Mouse (Mus musculus) limb, embryonic 13.5 days (tissue): ENCODE results near the gene Tmem143. TPM values are rescaled to one million over a fixed set of nuclear protein-coding genes. Genes with fewer than 3 reads are reported as not detected.
"Not testable (repeated sequence)": the region's sequence is repeated elsewhere in the genome, so short reads cannot be mapped to it uniquely, and the experiment has no call there.

Source experiments
- ATAC-seq: fragments of 200-750 bp; cut with Nextera tagmentation; 2 replicates; pipeline ENCODE4 v1.8.0; 2017; ENCODE audit warnings: low read depth, moderate number of reproducible peaks, moderate TSS enrichment; ENCODE audit not compliant: low FRiP score
- H3K27ac ChIP-seq: fragments of 300-500 bp; sonication (generic); 2 replicates; pipeline ENCODE4 v1.5.1; 2015; ENCODE audit warnings: inconsistent platforms, mild to moderate bottlenecking, moderate library complexity
- H3K27me3 ChIP-seq: fragments of 300-500 bp; sonication (generic); 2 replicates; pipeline ENCODE4 v1.6.1; 2015; ENCODE audit warnings: mild to moderate bottlenecking, inconsistent platforms
- H3K36me3 ChIP-seq: fragments of 300-500 bp; sonication (generic); 2 replicates; pipeline ENCODE4 v1.6.1; 2015; ENCODE audit warnings: inconsistent platforms, mild to moderate bottlenecking, moderate library complexity
- H3K4me1 ChIP-seq: fragments of 300-500 bp; sonication (generic); 2 replicates; pipeline ENCODE4 v1.6.1; 2015; ENCODE audit warnings: inconsistent platforms
- H3K4me2 ChIP-seq: fragments of 300-500 bp; sonication (generic); replicated peaks from 2 replicates; pipeline ENCODE4 v1.6.1; 2015; ENCODE audit warnings: inconsistent platforms, mild to moderate bottlenecking, moderate library complexity
- H3K4me3 ChIP-seq: fragments of 300-500 bp; sonication (generic); 2 replicates; pipeline ENCODE4 v1.5.1; 2015; ENCODE audit warnings: moderate library complexity, mild to moderate bottlenecking, inconsistent platforms
- H3K9ac ChIP-seq: fragments of 300-500 bp; sonication (generic); 2 replicates; pipeline ENCODE4 v1.6.1; 2015; ENCODE audit warnings: mild to moderate bottlenecking, inconsistent platforms
- H3K9me3 ChIP-seq: fragments of 300-500 bp; sonication (generic); 2 replicates; pipeline ENCODE4 v1.6.1; 2016; ENCODE audit warnings: inconsistent platforms
- WGBS: fragments of 180-500 bp; shearing (Covaris S2); methylation state at CpG from one replicate; pipeline ENCODE4 v1.1.7; 2015; 5-methylcytosine and 5-hydroxymethylcytosine counted together
- polyA plus RNA-seq: library from polyadenylated mRNA; unstranded; fragments of >200 nt; fragmentation: Nextera tagmentation; extraction: Ambion mirVana; gene quantifications from 2 replicates; pipeline ENCODE4 v1.2.1, GENCODE M21; 2015

Gene Tmem143
- polyA plus RNA-seq, 1 experiment from 2014 or later, result 4.9 TPM

DNA sequence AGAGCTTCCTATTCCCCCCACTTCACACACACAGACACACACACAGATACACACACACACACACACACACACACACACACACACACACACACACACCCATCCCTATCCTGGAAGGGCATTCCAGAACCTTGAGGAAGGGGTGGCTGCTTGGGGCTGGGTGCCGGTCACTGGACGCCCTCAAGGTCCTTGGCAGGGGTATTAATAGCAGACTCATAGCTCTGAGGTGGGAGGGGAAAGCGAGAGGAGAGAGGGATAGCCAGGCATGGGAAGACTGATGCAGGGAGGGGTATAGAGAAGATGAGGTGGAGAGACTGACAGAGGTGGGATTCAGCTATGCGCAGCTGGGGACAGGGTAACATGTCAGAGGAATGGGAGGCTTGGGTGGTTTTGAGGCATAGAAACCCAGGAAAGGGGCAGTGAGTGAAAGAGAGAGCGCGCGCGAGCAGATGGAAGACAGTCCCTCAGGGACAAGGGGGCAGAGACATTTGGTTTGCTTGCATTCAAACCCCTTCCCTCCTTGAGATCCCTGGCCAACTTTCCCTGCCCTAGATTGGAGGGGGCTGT, 27.6 kb upstream of the Tmem143 start:
- Histone ChIP-seq H3K4me2 (peak overlapping the region; percentile 68), H3K36me3 (peaks cover 2% of the 10 kb centered on the region), H3K4me3 (peak overlapping the region; percentile 38), H3K9me3 (no peaks in the 10 kb centered on the region), H3K27ac (no peak overlapping the region), H3K9ac (peak overlapping the region; percentile 68), H3K27me3 (peaks cover 56% of the 10 kb centered on the region), H3K4me1 (peaks cover 43% of the 10 kb centered on the region)
- ATAC-seq, result no peak
- 10% methylated on average over 8 of the region's 8 CpGs for WGBS

- no peak overlapping the region for H3K27ac ChIP-seq
- H3K9ac ChIP-seq, result peak overlapping the region; percentile 68
- H3K36me3 ChIP-seq, result peaks cover 8% of the 10 kb centered on the region
- WGBS, result 4% methylated on average over 11 of the region's 14 CpGs
- H3K27me3 ChIP-seq, result peaks cover 56% of the 10 kb centered on the region
- peak overlapping the region; percentile 38 for H3K4me3 ChIP-seq
- no peak for ATAC-seq
- H3K4me1 ChIP-seq, result peaks cover 49% of the 10 kb centered on the region
- H3K9me3 ChIP-seq, result no peaks in the 10 kb centered on the region
- peak overlapping the region; percentile 68 for H3K4me2 ChIP-seq
Measured at GRCm38 (mm10) chr7:45869787-45870186, 27.0 kb upstream of the Tmem143 start.

- peak overlapping the region; percentile 38 for H3K4me3 ChIP-seq
- peaks cover 53% of the 10 kb centered on the region for H3K4me1 ChIP-seq
- no peak for ATAC-seq
- H3K9ac ChIP-seq, result peak overlapping the region; percentile 68
- H3K36me3 ChIP-seq, result peaks cover 14% of the 10 kb centered on the region
- WGBS, result 1% methylated on average over 30 of the region's 30 CpGs
- H3K27ac ChIP-seq, result no peak overlapping the region
- H3K4me2 ChIP-seq, result peak overlapping the region; percentile 68
- peaks cover 56% of the 10 kb centered on the region for H3K27me3 ChIP-seq
- H3K9me3 ChIP-seq, result no peaks in the 10 kb centered on the region
Measured at GRCm38 (mm10) chr7:45870282-45871058, 26.3 kb upstream of the Tmem143 start.

GRCm38 (mm10) chr7:45872624-45873023, 24.1 kb upstream of the Tmem143 start, which contains the start of gene Kdelr1:
Kdelr1 (plus strand) TSS chr7:45872772.
- ATAC-seq, result peak; percentile 81
- Histone ChIP-seq H3K36me3 (peaks cover 36% of the 10 kb centered on the region), H3K9ac (peak within 1 kb of the TSS; percentile 98), H3K27me3 (peaks cover 46% of the 10 kb centered on the region), H3K4me3 (peak within 1 kb of the TSS; percentile 87), H3K4me1 (peaks cover 45% of the 10 kb centered on the region), H3K4me2 (peak within 1 kb of the TSS; percentile 88), H3K27ac (peak within 1 kb of the TSS; percentile 94), H3K9me3 (no peaks in the 10 kb centered on the region)
- WGBS, result under 1% methylated on average over 17 of the region's 18 CpGs

- peak overlapping the region; percentile 88 for H3K4me2 ChIP-seq
- peaks cover 42% of the 10 kb centered on the region for H3K36me3 ChIP-seq
- ATAC-seq, result peak; percentile 46
- H3K27ac ChIP-seq, result peak overlapping the region; percentile 94
- peak overlapping the region; percentile 98 for H3K9ac ChIP-seq
- H3K4me1 ChIP-seq, result peaks cover 38% of the 10 kb centered on the region
- peak overlapping the region; percentile 87 for H3K4me3 ChIP-seq
- no peaks in the 10 kb centered on the region for H3K9me3 ChIP-seq
- 2% methylated on average over 28 of the region's 28 CpGs for WGBS
- peaks cover 39% of the 10 kb centered on the region for H3K27me3 ChIP-seq
Measured at GRCm38 (mm10) chr7:45873061-45873947, 23.4 kb upstream of the Tmem143 start.

GRCm38 (mm10) chr7:45876895-45877294, 19.8 kb upstream of the Tmem143 start:
- no peak overlapping the region for H3K27ac ChIP-seq

GRCm38 (mm10) chr7:45878278-45878677, 18.5 kb upstream of the Tmem143 start, which contains the start of gene Grin2d:
Grin2d (minus strand) TSS chr7:45878378.
- H3K27me3 ChIP-seq, H3K9me3 ChIP-seq, ATAC-seq, H3K4me2 ChIP-seq, H3K9ac ChIP-seq, H3K4me3 ChIP-seq, H3K27ac ChIP-seq: not testable (repeated sequence)
- Histone ChIP-seq H3K4me1 (peaks cover 17% of the 10 kb centered on the region), H3K36me3 (peaks cover 91% of the 10 kb centered on the region)
- 96% methylated on average over 1 of the region's 1 CpGs for WGBS

More at GRCm38 (mm10) chr7:45876895-45877294, 19.8 kb upstream of the Tmem143 start:
- ATAC-seq, result no peak
- Histone ChIP-seq H3K4me2 (no peak overlapping the region), H3K36me3 (peaks cover 78% of the 10 kb centered on the region), H3K9ac (no peak overlapping the region), H3K4me1 (peaks cover 17% of the 10 kb centered on the region), H3K27me3 (peaks cover 3% of the 10 kb centered on the region), H3K4me3 (no peak overlapping the region), H3K9me3 (peaks cover 5% of the 10 kb centered on the region; the same call in 1 of the 2 replicates)
- 93% methylated on average over 7 of the region's 7 CpGs for WGBS

- Histone ChIP-seq H3K27me3 (no peaks in the 10 kb centered on the region), H3K4me2 (no peak overlapping the region), H3K4me1 (no peaks in the 10 kb centered on the region), H3K27ac (no peak overlapping the region), H3K36me3 (peaks cover 99% of the 10 kb centered on the region), H3K9me3 (peaks cover 5% of the 10 kb centered on the region; the same call in 1 of the 2 replicates), H3K9ac (no peak overlapping the region), H3K4me3 (no peak overlapping the region)
- WGBS, result 95% methylated on average over 4 of the region's 4 CpGs
- no peak for ATAC-seq
Measured at GRCm38 (mm10) chr7:45880531-45880930, 16.2 kb upstream of the Tmem143 start.

- H3K4me1 ChIP-seq, result no peaks in the 10 kb centered on the region
- no peak overlapping the region for H3K4me3 ChIP-seq
- WGBS, result 92% methylated on average over 2 of the region's 2 CpGs
- H3K36me3 ChIP-seq, result peaks cover 99% of the 10 kb centered on the region
- peaks cover 5% of the 10 kb centered on the region; the same call in 1 of the 2 replicates for H3K9me3 ChIP-seq
- H3K27ac ChIP-seq, result no peak overlapping the region
- H3K27me3 ChIP-seq, result no peaks in the 10 kb centered on the region
- no peak overlapping the region for H3K4me2 ChIP-seq
- H3K9ac ChIP-seq, result no peak overlapping the region
- no peak for ATAC-seq
Measured at GRCm38 (mm10) chr7:45881011-45881410, 15.7 kb upstream of the Tmem143 start.

- Histone ChIP-seq H3K9ac (no peak overlapping the region), H3K27me3 (no peaks in the 10 kb centered on the region), H3K4me2 (no peak overlapping the region), H3K36me3 (peaks cover 38% of the 10 kb centered on the region), H3K27ac (no peak overlapping the region), H3K9me3 (no peaks in the 10 kb centered on the region), H3K4me3 (no peak overlapping the region), H3K4me1 (no peaks in the 10 kb centered on the region)
- ATAC-seq, result no peak
- 59% methylated on average over 3 of the region's 3 CpGs for WGBS
Measured at GRCm38 (mm10) chr7:45887246-45887645, 9.5 kb upstream of the Tmem143 start.

DNA sequence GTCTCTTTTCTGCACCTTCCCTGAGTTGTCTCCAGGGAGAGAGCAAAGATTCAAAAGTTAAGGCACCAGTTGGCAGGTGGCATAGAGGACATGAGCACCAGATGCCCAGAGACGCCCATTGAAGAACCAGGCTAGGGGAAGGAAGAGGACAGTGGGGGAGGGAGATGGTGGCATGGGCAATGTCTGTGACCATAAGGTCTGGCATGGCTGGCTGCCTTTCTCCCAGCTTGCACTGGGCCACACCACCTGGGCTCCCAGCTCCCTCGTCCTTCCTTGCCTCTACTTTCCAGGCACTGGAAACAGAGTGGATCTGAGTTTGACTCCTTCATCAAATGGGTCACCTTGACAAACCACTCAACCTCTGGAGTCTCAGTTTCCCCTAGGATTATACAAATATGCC, 4.1 kb upstream of the Tmem143 start:
- H3K9ac ChIP-seq, result no peak overlapping the region
- no peaks in the 10 kb centered on the region for H3K27me3 ChIP-seq
- no peak overlapping the region for H3K27ac ChIP-seq
- H3K36me3 ChIP-seq, result no peaks in the 10 kb centered on the region
- no peak overlapping the region for H3K4me3 ChIP-seq
- no peak overlapping the region for H3K4me2 ChIP-seq
- 86% methylated on average over 2 of the region's 2 CpGs for WGBS
- H3K9me3 ChIP-seq, result no peaks in the 10 kb centered on the region
- peaks cover 10% of the 10 kb centered on the region for H3K4me1 ChIP-seq
- ATAC-seq, result no peak
